Mouse (Mus musculus): ENCODE measurements around the gene H60c. TPM values are rescaled to one million over a fixed set of nuclear protein-coding genes. Genes with fewer than 3 reads are reported as not detected.

Gene H60c
- total RNA-seq (2014; rRNA removed; ENCODE audit: low replicate concordance) (not detected in 2 replicates), polyA plus RNA-seq (2015; fragmentation: Nextera tagmentation; extraction: Ambion mirVana) (not detected in 2 replicates)

DNA sequence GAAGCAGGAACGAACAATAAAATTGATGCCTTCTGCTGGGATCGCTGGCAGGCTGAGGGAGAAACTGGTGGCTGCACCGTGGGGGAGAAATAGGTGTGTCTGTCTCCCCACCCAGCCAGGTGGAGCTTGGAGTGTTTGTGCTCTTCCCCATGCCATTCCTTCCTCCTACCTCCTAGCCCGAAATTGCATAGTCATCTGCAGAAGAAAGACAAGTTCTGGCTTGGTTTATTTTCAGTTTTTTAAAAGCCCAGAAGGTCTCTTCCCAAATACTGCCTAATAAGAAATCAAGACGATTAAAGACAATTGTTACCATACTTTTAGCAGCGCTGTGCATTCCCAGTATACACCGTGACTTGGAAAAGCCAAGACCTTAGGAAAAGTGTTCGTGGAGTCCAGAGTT lies at the start of gene H60c:
Gene H60c (minus strand): TSS at position 101 of the 400 bp plus-strand sequence.
- no peaks in the 10 kb centered on the region for H3K36me3 ChIP-seq (replicated peaks; ENCODE audit: control insufficient read depth, insufficient read depth, low read length)
- no peak within 1 kb of the TSS for H3K4me3 ChIP-seq (ENCODE audit: low read depth, low read length)
- H3K27ac ChIP-seq (ENCODE audit: low read depth) = no peak within 1 kb of the TSS
- no peaks in the 10 kb centered on the region for H3K27me3 ChIP-seq (ENCODE audit: control insufficient read depth, insufficient read depth, low read length)
- no peak for ATAC-seq (ENCODE audit: insufficient read depth, low read depth)
- H3K9ac ChIP-seq (replicated peaks; ENCODE audit: low read depth, low read length) = no peak within 1 kb of the TSS
- no peak for DNase-seq (ENCODE audit: low spot score)
- WGBS = 67% methylated on average over 8 of the region's 8 CpGs
- TF ChIP-seq EP300 (IDR thresholded peaks at IDR 0.05; ENCODE audit: low read depth) (no peak), CTCF (IDR thresholded peaks at IDR 0.05; ENCODE audit: low read depth) (no peak)
- no peaks in the 10 kb centered on the region for H3K9me3 ChIP-seq (replicated peaks; ENCODE audit: control insufficient read depth, low read length)
- H3K4me2 ChIP-seq (ENCODE audit: low read depth, low read length) = no peak within 1 kb of the TSS
- no peaks in the 10 kb centered on the region for H3K4me1 ChIP-seq (ENCODE audit: control insufficient read depth, insufficient read depth)

DNA sequence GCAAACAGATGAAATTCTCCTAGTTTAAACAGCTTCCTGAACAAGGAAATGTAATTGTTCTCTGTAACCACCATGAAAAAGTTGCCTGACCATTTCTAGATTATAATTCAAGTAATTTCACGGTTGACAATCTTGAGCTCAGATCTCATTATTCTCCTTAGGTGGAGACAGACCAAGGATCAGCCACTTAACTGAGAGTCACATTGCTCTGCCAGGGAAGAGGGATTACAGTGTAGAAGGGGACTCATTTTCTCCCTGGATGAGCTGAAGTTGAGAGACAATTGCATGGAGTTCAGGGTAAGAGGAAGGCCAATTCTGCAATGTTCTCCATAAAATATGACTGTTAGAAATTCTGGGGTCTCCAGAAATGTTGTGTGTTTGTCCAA lies 41.2 kb upstream of the H60c start:
- Histone ChIP-seq H3K27me3 (ENCODE audit: control insufficient read depth, insufficient read depth, low read length) (no peaks in the 10 kb centered on the region), H3K4me3 (ENCODE audit: low read depth, low read length) (no peak overlapping the region), H3K4me1 (ENCODE audit: control insufficient read depth, insufficient read depth) (peaks cover 6% of the 10 kb centered on the region; the same call in 1 of the 2 replicates), H3K27ac (ENCODE audit: low read depth) (no peak overlapping the region), H3K36me3 (replicated peaks; ENCODE audit: control insufficient read depth, insufficient read depth, low read length) (no peaks in the 10 kb centered on the region), H3K9ac (replicated peaks; ENCODE audit: low read depth, low read length) (no peak overlapping the region), H3K9me3 (replicated peaks; ENCODE audit: control insufficient read depth, low read length) (no peaks in the 10 kb centered on the region), H3K4me2 (ENCODE audit: low read depth, low read length) (no peak overlapping the region)
- ATAC-seq (ENCODE audit: insufficient read depth, low read depth) (no peak), DNase-seq (ENCODE audit: low spot score) (no peak)
- TF ChIP-seq CTCF (IDR thresholded peaks at IDR 0.05; ENCODE audit: low read depth) = no peak
- WGBS = 77% methylated on average over 1 of the region's 1 CpGs

DNA sequence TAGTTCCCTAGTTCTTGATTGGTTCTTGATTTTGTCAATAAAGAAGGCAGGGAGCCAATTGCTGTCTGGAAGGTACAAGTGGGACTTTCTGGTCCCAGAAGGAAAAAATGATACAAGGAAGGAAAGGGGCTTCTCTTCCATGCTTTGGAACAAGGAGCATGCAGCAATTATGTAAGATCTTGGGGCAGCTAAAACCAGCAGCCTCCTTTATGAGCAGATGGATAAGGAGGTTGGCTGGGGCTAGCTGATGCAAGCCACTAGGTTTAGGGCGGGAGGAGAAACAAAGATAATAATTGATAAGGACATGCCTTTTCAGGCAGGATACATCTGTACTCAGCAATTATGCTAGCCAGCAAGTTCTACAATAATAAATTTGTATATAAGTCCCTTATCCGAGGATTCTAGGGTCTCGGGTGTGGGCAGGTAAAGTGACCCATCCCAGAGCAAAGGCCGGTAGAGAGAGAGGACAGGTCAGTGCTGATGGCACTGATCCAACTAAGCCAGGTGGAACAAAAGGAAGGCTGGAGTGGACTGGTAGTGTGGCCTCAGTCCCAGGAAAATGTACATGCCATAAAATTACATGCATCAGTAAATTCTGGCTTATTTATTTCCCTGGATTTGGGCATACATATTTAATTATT lies 40.7 kb upstream of the H60c start:
- H3K9me3 ChIP-seq (replicated peaks; ENCODE audit: control insufficient read depth, low read length) = no peaks in the 10 kb centered on the region
- H3K4me2 ChIP-seq (ENCODE audit: low read depth, low read length) = no peak overlapping the region
- no peak for ATAC-seq (ENCODE audit: insufficient read depth, low read depth)
- H3K9ac ChIP-seq (replicated peaks; ENCODE audit: low read depth, low read length) = no peak overlapping the region
- 64% methylated on average over 4 of the region's 4 CpGs for WGBS
- TF ChIP-seq EP300 (IDR thresholded peaks at IDR 0.05; ENCODE audit: low read depth) = no peak
- TF ChIP-seq CTCF (IDR thresholded peaks at IDR 0.05; ENCODE audit: low read depth) = no peak
- no peaks in the 10 kb centered on the region for H3K36me3 ChIP-seq (replicated peaks; ENCODE audit: control insufficient read depth, insufficient read depth, low read length)
- H3K27me3 ChIP-seq (ENCODE audit: control insufficient read depth, insufficient read depth, low read length) = no peaks in the 10 kb centered on the region
- DNase-seq (ENCODE audit: low spot score) = no peak
- peaks cover 6% of the 10 kb centered on the region; the same call in 1 of the 2 replicates for H3K4me1 ChIP-seq (ENCODE audit: control insufficient read depth, insufficient read depth)
- H3K27ac ChIP-seq (ENCODE audit: low read depth) = no peak overlapping the region
- no peak overlapping the region for H3K4me3 ChIP-seq (ENCODE audit: low read depth, low read length)

DNA sequence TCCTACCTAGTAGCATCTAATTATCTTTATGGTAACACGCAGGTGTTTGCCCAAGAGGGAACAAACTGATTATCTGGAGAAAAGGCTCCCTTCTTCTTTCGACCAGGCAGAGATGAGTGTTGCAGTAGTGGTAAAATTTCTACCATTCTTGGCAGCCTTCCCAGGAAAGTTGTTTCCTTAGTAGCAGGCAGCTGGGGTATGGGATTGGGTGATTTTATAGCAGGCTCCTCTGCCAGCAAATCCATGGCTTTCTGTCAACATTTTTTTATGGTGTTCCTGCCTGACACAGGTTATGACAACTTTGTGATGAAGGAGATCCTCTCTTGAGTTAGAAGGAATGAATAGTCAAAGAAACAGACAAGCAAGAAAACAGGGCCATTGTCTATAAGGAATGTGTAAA lies 40.2 kb upstream of the H60c start:
- no peaks in the 10 kb centered on the region for H3K36me3 ChIP-seq (replicated peaks; ENCODE audit: control insufficient read depth, insufficient read depth, low read length)
- H3K4me1 ChIP-seq (ENCODE audit: control insufficient read depth, insufficient read depth) = peaks cover 6% of the 10 kb centered on the region; the same call in 1 of the 2 replicates
- no peaks in the 10 kb centered on the region for H3K27me3 ChIP-seq (ENCODE audit: control insufficient read depth, insufficient read depth, low read length)
- TF ChIP-seq EP300 (IDR thresholded peaks at IDR 0.05; ENCODE audit: low read depth) (no peak), CTCF (IDR thresholded peaks at IDR 0.05; ENCODE audit: low read depth) (no peak)
- ATAC-seq (ENCODE audit: insufficient read depth, low read depth) = peak; percentile 58; the same call in 1 of the 2 replicates
- no peak overlapping the region for H3K4me3 ChIP-seq (ENCODE audit: low read depth, low read length)
- H3K9ac ChIP-seq (replicated peaks; ENCODE audit: low read depth, low read length) = no peak overlapping the region
- peak; percentile 69 for DNase-seq (ENCODE audit: low spot score)
- no peak overlapping the region for H3K4me2 ChIP-seq (ENCODE audit: low read depth, low read length)
- H3K27ac ChIP-seq (ENCODE audit: low read depth) = no peak overlapping the region
- H3K9me3 ChIP-seq (replicated peaks; ENCODE audit: control insufficient read depth, low read length) = no peaks in the 10 kb centered on the region
- 18% methylated on average over 2 of the region's 2 CpGs for WGBS

DNA sequence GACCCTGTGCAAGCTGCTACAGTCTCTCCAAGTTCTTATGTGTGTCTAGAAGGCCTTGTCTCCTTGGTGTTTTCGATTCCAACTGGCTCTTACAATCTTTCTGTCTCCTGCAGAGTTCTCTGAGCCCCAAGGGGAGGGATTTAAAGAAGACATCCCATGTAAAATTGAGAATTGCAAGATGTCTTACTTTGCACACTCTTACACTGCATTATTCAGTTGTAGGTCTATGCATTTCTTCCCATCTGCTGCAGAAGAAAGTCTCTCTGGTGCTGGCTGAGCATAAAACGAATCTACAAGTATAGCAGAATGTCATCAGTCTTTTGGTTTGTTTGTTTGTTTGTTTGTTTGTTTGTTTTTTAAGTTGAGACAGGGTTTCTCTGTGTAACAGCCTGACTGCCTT lies 26.4 kb upstream of the H60c start:
- 40% methylated on average over 2 of the region's 2 CpGs for WGBS
- Histone ChIP-seq H3K27ac (ENCODE audit: low read depth) (no peak overlapping the region), H3K9me3 (replicated peaks; ENCODE audit: control insufficient read depth, low read length) (no peaks in the 10 kb centered on the region), H3K4me3 (ENCODE audit: low read depth, low read length) (no peak overlapping the region), H3K9ac (replicated peaks; ENCODE audit: low read depth, low read length) (no peak overlapping the region), H3K4me1 (ENCODE audit: control insufficient read depth, insufficient read depth) (no peaks in the 10 kb centered on the region), H3K36me3 (replicated peaks; ENCODE audit: control insufficient read depth, insufficient read depth, low read length) (no peaks in the 10 kb centered on the region), H3K4me2 (ENCODE audit: low read depth, low read length) (no peak overlapping the region), H3K27me3 (ENCODE audit: control insufficient read depth, insufficient read depth, low read length) (no peaks in the 10 kb centered on the region)
- no peak for TF ChIP-seq EP300 (IDR thresholded peaks at IDR 0.05; ENCODE audit: low read depth)
- no peak for TF ChIP-seq CTCF (IDR thresholded peaks at IDR 0.05; ENCODE audit: low read depth)
- ATAC-seq (ENCODE audit: insufficient read depth, low read depth) = no peak
- no peak for DNase-seq (ENCODE audit: low spot score)

DNA sequence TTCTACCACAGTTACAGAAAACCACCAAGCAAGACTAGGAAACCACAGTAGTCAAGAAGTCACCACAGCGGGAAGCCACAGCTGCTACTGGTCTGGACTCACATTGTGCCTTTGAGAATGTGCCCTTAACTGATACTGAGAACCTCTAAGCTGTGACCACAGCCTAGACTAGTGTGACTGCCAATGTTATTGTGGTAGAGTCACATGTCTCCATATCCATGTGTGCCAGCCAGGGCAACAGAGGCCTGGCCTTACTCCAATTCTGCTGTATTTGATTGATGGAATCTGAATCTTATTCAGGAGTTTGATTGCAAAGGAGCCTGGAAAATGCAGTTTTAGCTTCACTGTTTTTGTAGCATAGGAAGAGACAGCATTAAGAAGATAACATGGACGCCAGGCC lies 13.5 kb upstream of the H60c start:
- ATAC-seq (ENCODE audit: insufficient read depth, low read depth) = peak; percentile 47; the same call in 1 of the 2 replicates

More for the DNA sequence above, 13.5 kb upstream of the H60c start:
- Histone ChIP-seq H3K4me1 (ENCODE audit: control insufficient read depth, insufficient read depth) (no peaks in the 10 kb centered on the region), H3K4me3 (ENCODE audit: low read depth, low read length) (no peak overlapping the region), H3K9me3 (replicated peaks; ENCODE audit: control insufficient read depth, low read length) (no peaks in the 10 kb centered on the region), H3K27me3 (ENCODE audit: control insufficient read depth, insufficient read depth, low read length) (no peaks in the 10 kb centered on the region), H3K36me3 (replicated peaks; ENCODE audit: control insufficient read depth, insufficient read depth, low read length) (no peaks in the 10 kb centered on the region), H3K9ac (replicated peaks; ENCODE audit: low read depth, low read length) (no peak overlapping the region), H3K27ac (ENCODE audit: low read depth) (no peak overlapping the region), H3K4me2 (ENCODE audit: low read depth, low read length) (no peak overlapping the region)
- no peak for DNase-seq (ENCODE audit: low spot score)
- TF ChIP-seq EP300 (IDR thresholded peaks at IDR 0.05; ENCODE audit: low read depth) = no peak
- TF ChIP-seq CTCF (IDR thresholded peaks at IDR 0.05; ENCODE audit: low read depth) = no peak
- 52% methylated on average over 2 of the region's 2 CpGs for WGBS
